Mouse (Mus musculus): ENCODE results near the gene Traf7. TPM values are rescaled to one million over a fixed set of nuclear protein-coding genes. Genes with fewer than 3 reads are reported as not detected.
A peak's percentile ranks its signal among the peaks of the same experiment; 100 is the strongest.

The Traf7 gene
- polyA plus RNA-seq, 1 experiment from 2014 or later, result 59.4 TPM

DNA sequence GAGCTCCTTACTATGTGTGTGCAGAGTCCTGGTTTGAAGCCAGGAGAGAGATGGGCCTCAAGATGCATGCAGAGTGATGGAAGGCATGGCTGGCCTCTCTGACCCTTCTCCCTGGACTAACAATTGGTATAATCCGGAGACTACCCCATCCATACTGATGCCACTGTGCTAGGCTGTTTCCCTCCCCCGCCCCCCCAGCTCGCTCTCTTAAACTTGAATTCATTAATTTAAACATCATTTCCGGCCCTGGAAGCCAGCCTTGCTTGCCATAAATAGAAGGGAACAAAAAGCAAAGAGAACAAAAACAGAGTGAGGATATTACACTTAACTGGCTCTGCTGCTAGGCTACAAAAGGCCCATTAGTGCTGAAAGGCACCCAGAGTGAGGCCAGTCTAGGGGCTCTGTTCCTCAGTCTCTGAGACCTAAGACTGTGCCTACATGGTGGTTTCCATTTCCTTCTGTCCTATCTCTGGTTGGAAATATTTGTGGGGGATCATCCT is 30.9 kb upstream of the Traf7 start:
- DNase-seq (ENCODE audit: low spot score) (peak; percentile 82), ATAC-seq (replicated peaks; ENCODE audit: low FRiP score, low read depth) (peak; percentile 45; the same call in 1 of the 2 replicates)
- peaks cover 12% of the 10 kb centered on the region for H3K4me1 ChIP-seq (replicated peaks; ENCODE audit: insufficient read depth, low read length)
- no peaks in the 10 kb centered on the region for H3K9me3 ChIP-seq (replicated peaks; ENCODE audit: low read length)
- no peaks in the 10 kb centered on the region for H3K36me3 ChIP-seq (ENCODE audit: insufficient read depth, low read length)
- H3K4me2 ChIP-seq (ENCODE audit: low read length), result peak overlapping the region; percentile 19; the same call in 1 of the 2 replicates
- H3K9ac ChIP-seq (ENCODE audit: low read depth, low read length), result 0 out of 2 replicates have a peak overlapping the region, but pooled peaks have one; percentile 1
- H3K4me3 ChIP-seq (replicated peaks; ENCODE audit: low read depth, low read length), result no peak overlapping the region
- 42% methylated on average over 4 of the region's 4 CpGs for WGBS
- no peaks in the 10 kb centered on the region for H3K27me3 ChIP-seq (ENCODE audit: insufficient read depth, low read length)
- H3K27ac ChIP-seq, result peak overlapping the region; percentile 93
- no peak for TF ChIP-seq CTCF (IDR thresholded peaks at IDR 0.05; ENCODE audit: low read depth)

DNA sequence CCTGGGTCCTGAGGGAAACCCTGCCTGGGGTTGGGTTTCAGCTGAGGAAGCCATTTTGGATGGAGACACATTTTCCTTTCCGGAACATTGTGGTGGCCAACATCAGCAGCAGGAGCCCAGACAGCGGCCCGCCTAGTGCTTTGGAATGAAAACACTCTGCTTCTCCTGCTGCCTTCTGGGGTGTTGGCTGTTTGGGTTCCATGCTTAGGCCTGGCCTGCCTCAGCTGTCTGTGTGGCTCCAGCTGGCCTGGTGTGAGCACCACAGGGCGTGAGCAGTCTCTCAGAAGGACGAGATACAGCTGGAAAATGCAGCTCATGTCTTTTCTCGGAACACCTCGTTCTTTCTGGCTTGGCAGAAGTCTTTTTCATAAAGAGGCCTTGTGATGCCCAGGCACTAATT is 29.4 kb upstream of the Traf7 start:
- H3K4me1 ChIP-seq (replicated peaks; ENCODE audit: insufficient read depth, low read length), result peaks cover 14% of the 10 kb centered on the region
- H3K4me3 ChIP-seq (replicated peaks; ENCODE audit: low read depth, low read length), result no peak overlapping the region
- no peak for TF ChIP-seq CTCF (IDR thresholded peaks at IDR 0.05; ENCODE audit: low read depth)
- H3K36me3 ChIP-seq (ENCODE audit: insufficient read depth, low read length), result no peaks in the 10 kb centered on the region
- no peaks in the 10 kb centered on the region for H3K9me3 ChIP-seq (replicated peaks; ENCODE audit: low read length)
- WGBS, result 67% methylated on average over 7 of the region's 7 CpGs
- no peak overlapping the region for H3K9ac ChIP-seq (ENCODE audit: low read depth, low read length)
- ATAC-seq (replicated peaks; ENCODE audit: low FRiP score, low read depth) (no peak), DNase-seq (ENCODE audit: low spot score) (no peak)
- H3K4me2 ChIP-seq (ENCODE audit: low read length), result no peak overlapping the region
- H3K27me3 ChIP-seq (ENCODE audit: insufficient read depth, low read length), result no peaks in the 10 kb centered on the region
- peak overlapping the region; percentile 93; the same call in 1 of the 2 replicates for H3K27ac ChIP-seq

DNA sequence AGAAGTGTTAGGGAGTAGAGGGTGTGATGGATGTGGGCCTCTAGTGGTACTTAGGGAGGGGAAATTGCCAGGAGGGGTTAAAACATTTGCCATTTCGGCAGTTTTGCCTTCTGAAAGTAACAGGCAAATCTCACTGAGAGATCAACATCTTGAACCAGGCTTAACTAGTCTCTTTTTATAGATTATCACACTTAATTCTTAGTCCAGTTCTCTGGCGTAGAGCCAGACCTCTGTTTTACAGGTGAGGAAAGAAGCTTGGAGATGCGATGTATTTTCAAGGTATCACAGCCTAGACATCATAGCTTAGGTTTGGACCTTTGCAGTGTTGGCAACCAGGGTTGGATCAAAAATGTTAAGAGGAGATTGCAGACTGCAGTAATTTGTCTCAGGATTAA is 23.3 kb upstream of the Traf7 start:
- DNase-seq (ENCODE audit: low spot score) (no peak), ATAC-seq (replicated peaks; ENCODE audit: low FRiP score, low read depth) (no peak)
- H3K36me3 ChIP-seq (ENCODE audit: insufficient read depth, low read length), result no peaks in the 10 kb centered on the region
- 0 out of 2 replicates have a peak, but pooled peaks cover 8% of the 10 kb centered on the region for H3K4me1 ChIP-seq (replicated peaks; ENCODE audit: insufficient read depth, low read length)
- no peaks in the 10 kb centered on the region for H3K27me3 ChIP-seq (ENCODE audit: insufficient read depth, low read length)
- peak overlapping the region; percentile 64 for H3K4me3 ChIP-seq (replicated peaks; ENCODE audit: low read depth, low read length)
- H3K9me3 ChIP-seq (replicated peaks; ENCODE audit: low read length), result no peaks in the 10 kb centered on the region
- H3K4me2 ChIP-seq (ENCODE audit: low read length), result peak overlapping the region; percentile 71
- no peak for TF ChIP-seq CTCF (IDR thresholded peaks at IDR 0.05; ENCODE audit: low read depth)
- peak overlapping the region; percentile 89 for H3K9ac ChIP-seq (ENCODE audit: low read depth, low read length)
- H3K27ac ChIP-seq, result no peak overlapping the region
- 41% methylated on average over 3 of the region's 3 CpGs for WGBS

DNA sequence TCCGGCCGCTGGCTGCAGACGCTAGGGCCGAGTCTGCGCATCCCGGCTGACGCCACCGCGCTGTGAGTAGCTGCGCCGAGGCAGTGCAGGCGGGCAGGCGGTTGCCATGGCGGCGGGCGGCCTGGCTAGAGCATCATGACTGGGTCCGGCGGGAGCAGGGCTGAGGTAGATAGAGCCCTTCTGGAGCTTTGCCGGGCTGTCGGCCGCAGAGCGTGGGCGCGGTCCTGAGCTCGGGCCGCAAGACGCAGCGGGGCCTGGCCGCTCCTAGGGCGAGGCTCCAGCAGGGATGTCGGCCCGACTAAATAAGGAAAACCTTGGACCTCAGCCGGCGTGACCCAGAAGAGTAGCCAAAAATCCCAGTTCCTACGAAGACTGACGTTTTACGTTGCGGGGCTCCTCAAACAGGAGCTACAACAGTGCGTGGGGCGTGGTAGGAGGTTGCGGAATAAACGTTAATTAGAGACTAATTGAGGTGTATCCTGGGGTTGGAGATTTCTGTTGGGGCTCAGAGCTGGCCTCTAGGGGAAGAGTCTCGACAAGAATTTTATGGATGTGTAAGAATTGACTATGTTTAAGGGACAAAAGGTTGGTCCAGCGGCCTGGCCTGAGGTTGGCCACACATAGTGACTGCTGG is 22.8 kb upstream of the Traf7 start:
- no peaks in the 10 kb centered on the region for H3K27me3 ChIP-seq (ENCODE audit: insufficient read depth, low read length)
- H3K4me1 ChIP-seq (replicated peaks; ENCODE audit: insufficient read depth, low read length), result 0 out of 2 replicates have a peak, but pooled peaks cover 8% of the 10 kb centered on the region
- H3K9ac ChIP-seq (ENCODE audit: low read depth, low read length), result peak overlapping the region; percentile 89
- H3K4me2 ChIP-seq (ENCODE audit: low read length), result peak overlapping the region; percentile 71
- peak; percentile 9; the same call in 1 of the 2 replicates for TF ChIP-seq CTCF (IDR thresholded peaks at IDR 0.05; ENCODE audit: low read depth)
- WGBS, result under 1% methylated on average over 44 of the region's 44 CpGs
- H3K27ac ChIP-seq, result peak overlapping the region; percentile 96
- no peaks in the 10 kb centered on the region for H3K36me3 ChIP-seq (ENCODE audit: insufficient read depth, low read length)
- peak overlapping the region; percentile 64 for H3K4me3 ChIP-seq (replicated peaks; ENCODE audit: low read depth, low read length)
- H3K9me3 ChIP-seq (replicated peaks; ENCODE audit: low read length), result no peaks in the 10 kb centered on the region
- DNase-seq (ENCODE audit: low spot score) (peak; percentile 81), ATAC-seq (replicated peaks; ENCODE audit: low FRiP score, low read depth) (peak; percentile 79)

DNA sequence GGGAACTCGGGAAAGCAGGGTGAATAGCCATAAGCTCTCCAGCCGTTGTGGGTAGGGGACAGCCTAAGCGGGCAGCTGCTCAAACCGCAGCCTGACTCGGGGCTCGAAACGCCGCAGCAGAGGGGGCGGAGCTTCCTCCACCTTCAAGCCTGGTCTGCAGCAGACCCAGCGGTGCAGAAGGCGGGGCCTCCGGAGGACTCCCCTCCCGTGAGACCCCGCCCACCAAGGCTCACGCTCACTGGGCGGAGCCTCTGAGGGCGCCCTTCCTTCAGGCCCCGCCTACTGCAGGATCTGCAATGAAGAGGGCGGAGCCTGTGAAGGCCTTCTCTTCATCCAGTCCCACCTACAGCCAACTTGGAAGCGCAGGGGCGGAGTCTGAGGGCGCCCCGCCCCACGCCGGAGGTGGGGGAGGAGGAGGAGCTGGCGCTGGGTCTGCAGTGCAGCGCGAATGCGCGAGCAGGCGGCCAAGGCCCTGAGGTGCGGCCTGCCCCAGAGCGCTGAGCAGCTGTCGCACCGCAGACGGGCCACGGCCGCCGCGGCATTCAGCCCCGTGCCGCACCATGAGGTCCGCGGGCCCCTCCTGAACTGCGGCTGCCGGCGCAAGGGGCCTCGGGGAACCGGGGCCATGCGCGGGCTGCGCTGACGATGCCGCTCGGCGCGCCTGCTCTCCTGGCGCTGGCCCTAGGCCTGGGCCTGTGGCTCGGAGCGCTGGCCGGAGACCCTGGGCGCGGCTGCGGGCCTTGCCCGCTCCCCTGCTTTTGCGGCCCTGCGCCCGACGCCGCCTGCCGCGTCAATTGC is 22.1 kb upstream of the Traf7 start, which contains the start of gene Pkd1:
Gene Pkd1 (plus strand): TSS at position 217 of the 798 bp plus-strand sequence.
- TF ChIP-seq CTCF (IDR thresholded peaks at IDR 0.05; ENCODE audit: low read depth), result peak; percentile 3; the same call in 1 of the 2 replicates
- Histone ChIP-seq H3K4me1 (replicated peaks; ENCODE audit: insufficient read depth, low read length) (0 out of 2 replicates have a peak, but pooled peaks cover 8% of the 10 kb centered on the region), H3K4me3 (replicated peaks; ENCODE audit: low read depth, low read length) (peak within 1 kb of the TSS; percentile 64), H3K36me3 (ENCODE audit: insufficient read depth, low read length) (no peaks in the 10 kb centered on the region), H3K9me3 (replicated peaks; ENCODE audit: low read length) (no peaks in the 10 kb centered on the region), H3K4me2 (ENCODE audit: low read length) (peak within 1 kb of the TSS; percentile 71), H3K27ac (peak within 1 kb of the TSS; percentile 96), H3K27me3 (ENCODE audit: insufficient read depth, low read length) (no peaks in the 10 kb centered on the region), H3K9ac (ENCODE audit: low read depth, low read length) (peak within 1 kb of the TSS; percentile 89)
- under 1% methylated on average over 66 of the region's 72 CpGs for WGBS
- ATAC-seq (replicated peaks; ENCODE audit: low FRiP score, low read depth) (peak; percentile 97), DNase-seq (ENCODE audit: low spot score) (peak; percentile 100)

Measured in kidney, postnatal 0 days (tissue).